Mouse (Mus musculus): ENCODE results near the gene Gm572.

Gene Gm572

DNA sequence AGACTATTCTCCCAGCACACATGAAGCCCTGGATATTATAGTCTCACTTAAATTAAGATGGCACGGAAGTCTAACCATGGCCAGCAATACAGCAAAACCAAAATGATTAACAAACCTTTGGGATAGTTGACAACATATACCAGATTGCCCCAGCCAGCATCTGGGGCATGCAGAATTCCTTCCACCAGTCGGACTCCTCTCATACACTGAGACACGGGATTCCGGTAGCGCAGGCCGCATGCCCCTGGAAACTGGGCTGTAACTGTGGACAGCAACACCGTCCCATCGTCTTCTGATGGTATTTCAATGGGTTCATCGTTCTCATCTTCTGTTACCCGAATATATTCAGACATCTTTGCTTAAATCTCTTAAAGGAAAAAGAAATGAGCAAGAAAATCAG, 18.1 kb upstream of the Gm572 start:
- intact Hi-C loops (cut with DNase I) = no loop called here

GRCm38 (mm10) chr4:148625756-148626622, 17.1 kb upstream of the Gm572 start:
- intact Hi-C loops (cut with DNase I) = no loop called here

- intact Hi-C loops (cut with DNase I) = no loop called here
Observed at GRCm38 (mm10) chr4:148626623-148627185, 16.4 kb upstream of the Gm572 start, which contains the start of gene Tardbp. Gene Tardbp (minus strand): TSS chr4:148627019.

DNA sequence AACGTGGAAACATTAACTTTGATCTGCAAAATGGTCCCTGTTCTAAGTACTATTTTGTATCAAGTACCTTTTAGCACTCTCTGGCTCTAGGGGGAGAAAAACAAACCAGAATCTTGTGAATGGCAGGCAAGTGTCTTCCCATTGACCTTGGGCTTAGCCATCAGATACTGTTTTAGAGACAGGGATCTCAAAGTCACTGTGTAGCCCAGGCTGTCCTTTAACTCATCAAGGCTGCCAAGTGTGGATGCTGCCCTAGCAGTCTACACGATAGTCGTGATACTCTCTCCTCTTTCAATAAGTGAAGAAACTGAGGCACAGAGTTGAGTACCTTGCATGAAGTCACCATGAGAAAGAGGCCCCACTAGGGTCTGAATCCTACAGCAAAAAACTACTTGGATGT, 15.9 kb upstream of the Gm572 start:
- intact Hi-C loops (cut with DNase I) = no loop called here

- intact Hi-C loops (cut with DNase I) = no loop called here
Observed at GRCm38 (mm10) chr4:148632013-148632692, 11.0 kb upstream of the Gm572 start.

DNA sequence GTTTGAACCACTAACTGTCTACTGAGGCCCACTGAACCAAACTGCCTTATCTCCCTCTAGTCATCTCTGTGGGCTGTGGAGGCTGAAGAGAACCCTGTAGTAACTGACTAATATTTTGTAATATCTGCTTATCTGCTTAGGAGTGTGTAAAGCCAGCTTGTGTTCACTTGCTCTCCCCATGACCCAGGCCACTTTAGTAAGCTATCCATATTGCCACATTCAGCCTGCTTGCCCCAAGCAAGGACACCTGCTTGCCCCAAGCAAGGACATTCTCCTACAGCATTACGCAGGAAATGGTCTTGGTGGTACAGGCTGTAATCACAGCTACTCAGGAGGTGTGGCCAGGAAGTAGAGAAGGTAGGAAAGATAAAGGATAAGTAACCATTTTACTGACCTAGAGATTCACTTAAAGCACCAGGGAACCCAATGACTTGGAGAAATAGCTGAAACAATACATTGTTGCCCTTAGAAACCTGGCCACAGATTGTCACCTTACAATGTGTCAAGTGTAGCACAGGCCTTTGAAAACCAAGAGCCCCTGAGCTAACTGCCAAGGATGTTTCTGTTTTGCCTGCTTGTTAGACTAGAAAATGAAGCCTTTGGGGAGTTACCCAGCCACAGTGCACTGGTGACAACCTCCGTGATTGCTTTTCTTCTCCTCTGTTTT, 9.6 kb upstream of the Gm572 start:
- intact Hi-C loops (cut with DNase I) = no loop called here

- intact Hi-C loops (cut with DNase I) = no loop called here
Observed at GRCm38 (mm10) chr4:148635309-148635708, 7.8 kb upstream of the Gm572 start.

- intact Hi-C loops (cut with DNase I) = no loop called here
Observed at GRCm38 (mm10) chr4:148638302-148638701, 4.8 kb upstream of the Gm572 start.

DNA sequence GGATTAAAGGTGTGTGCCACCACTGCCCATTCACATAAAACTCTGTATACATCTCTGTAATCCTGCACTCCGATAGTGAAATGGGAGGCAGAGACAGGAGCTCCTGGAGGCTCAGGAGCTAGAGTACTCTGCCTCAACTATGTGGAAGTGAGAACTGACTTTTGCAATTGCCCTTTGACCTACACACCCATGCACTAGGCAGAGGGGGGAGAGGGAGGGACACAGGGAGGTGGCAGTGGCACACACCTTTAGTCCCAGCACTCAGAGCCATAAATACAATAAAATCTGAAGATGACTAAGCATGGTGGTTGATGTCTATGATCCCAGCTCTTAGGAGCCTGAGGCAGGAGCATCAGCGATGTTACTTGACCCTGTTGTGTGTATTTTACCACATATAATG, 3.7 kb upstream of the Gm572 start:
- intact Hi-C loops (cut with DNase I) = no loop called here

- intact Hi-C loops (cut with DNase I) = no loop called here
Observed at GRCm38 (mm10) chr4:148641121-148641520, 2.0 kb upstream of the Gm572 start.

- intact Hi-C loops (cut with DNase I) = no loop called here
Observed at GRCm38 (mm10) chr4:148644157-148644511, 1.0 kb downstream of the Gm572 start.

DNA sequence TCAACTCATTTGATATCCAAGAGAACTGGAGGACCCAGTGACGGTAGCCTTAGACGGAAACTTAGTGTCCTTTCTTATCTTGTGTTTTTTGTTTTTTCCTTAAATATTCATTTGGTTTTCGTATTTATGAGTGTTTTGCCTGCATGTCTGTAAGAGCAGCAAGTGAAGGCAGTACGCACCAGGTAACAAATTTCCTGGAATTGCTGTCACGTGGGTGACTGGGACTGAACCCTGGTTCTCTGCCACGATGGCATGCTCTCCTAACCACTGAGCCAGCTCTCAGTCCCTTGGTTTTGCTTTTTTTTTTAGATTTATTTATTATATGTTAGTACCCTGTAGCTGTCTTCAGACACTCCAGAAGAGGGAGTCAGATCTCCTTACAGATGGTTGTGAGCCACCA, 1.8 kb downstream of the Gm572 start:
- intact Hi-C loops (cut with DNase I) = no loop called here

GRCm38 (mm10) chr4:148646616-148647015, 3.5 kb downstream of the Gm572 start:
- intact Hi-C loops (cut with DNase I) = no loop called here

DNA sequence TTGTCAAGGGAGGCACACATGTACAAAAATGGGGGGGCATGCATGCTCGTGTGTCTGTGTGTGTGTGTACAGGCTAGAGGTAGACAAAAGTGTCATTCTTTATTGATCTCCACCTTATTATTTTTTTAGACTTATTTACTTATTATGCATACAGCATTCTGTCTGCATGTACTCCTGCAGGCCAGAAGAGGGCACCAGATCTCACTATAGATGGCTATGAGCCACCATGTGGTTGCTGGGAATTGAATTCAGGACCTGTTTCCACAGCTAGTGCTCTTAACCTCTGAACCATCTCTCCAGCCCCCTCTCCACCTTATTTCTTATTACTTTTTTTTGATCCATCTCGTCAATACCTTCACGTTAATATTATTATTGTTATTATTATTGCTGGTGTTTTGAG, 6.2 kb downstream of the Gm572 start:
- intact Hi-C loops (cut with DNase I) = no loop called here

- intact Hi-C loops (cut with DNase I) = no loop called here
Observed at GRCm38 (mm10) chr4:148651045-148651444, 7.9 kb downstream of the Gm572 start.

GRCm38 (mm10) chr4:148654701-148655398, 11.7 kb downstream of the Gm572 start:
- intact Hi-C loops (cut with DNase I) = no loop called here

DNA sequence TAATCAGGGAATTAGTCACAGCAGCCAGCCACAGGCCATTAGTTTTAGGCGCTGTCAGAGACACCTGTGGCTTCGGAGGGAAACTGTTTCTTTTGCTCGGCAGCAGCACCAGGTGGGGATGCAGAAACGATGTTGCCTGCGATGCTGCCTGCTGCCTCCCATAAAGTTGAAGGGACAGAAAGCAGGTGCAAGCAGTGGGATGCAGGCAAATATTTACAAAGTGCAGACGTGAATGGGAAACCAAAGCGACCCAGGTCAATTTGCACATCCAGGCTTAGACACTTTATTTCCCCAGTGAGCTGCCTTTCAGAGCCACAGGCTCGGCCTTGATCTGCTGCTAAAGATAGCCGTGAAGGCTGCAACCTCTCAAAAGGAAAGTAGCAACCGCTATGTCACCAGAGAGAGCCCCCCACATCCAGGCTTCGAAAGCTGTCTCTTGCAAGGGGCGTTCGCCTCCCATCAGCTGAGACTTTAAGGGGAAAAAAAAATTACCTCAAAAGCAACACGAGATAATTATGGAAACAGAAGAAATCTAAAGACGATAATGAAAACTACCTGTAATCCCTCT, 13.7 kb downstream of the Gm572 start:
- intact Hi-C loops (cut with DNase I) = no loop called here

DNA sequence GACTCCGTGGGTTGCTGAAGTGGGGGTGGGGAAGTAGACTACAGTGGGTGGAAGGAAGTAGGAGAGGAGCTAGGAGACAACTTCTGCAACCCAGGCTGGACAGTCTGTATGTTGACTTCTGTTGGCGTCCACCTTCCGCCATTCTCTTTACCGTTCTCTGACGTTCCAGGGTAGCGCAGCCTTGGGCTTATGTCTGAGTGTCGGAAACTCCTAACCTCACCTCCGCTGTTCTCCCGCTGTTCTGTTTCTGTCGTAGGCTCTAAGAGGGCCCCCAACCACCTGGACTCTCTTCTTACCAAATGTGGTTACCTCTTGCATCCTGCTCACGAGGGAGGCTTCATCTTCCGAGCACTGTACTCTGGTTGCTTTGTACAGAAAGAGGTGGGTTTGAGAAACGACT, 14.7 kb downstream of the Gm572 start:
- intact Hi-C loops (cut with DNase I) = no loop called here

GRCm38 (mm10) chr4:148660174-148660573, 17.1 kb downstream of the Gm572 start:
- intact Hi-C loops (cut with DNase I) = no loop called here

DNA sequence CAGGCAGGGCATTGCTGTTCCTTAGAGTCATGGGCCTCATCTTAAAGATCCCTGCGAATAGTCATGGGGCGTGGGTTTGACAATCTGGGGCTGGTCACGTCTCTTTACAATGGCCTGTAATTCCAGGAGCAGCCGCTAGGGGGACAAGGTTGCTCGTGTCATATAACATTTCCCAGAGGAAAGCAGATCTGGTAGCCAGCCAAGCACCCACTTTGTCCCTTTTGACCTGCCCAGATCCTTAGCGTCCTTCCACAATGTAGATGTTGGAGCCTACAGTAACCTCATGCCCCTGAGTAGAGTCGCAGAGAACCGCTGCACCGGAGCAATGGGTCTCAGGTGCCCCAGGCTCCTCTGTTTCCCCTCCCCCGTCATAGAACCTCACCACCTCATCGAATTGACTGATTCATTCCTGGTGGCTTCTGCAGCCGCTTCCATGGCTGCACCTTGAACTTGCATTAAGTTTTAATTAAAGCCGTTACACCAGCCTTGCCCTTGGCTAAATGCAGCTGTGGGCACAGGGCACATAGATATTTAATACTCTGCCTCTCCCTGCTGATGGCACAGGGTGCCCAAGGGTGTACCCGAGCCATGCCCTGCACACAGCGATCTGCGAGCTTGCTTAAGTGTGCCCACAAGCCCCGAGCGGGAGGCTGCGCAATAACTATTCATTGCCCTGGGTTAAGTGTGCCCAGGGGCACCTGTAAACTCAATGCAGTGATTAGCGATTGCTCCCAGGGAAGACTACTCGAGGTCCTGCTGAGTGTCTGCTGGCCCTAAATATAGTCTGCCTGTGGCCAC, 19.2 kb downstream of the Gm572 start:
- intact Hi-C loops (cut with DNase I) = no loop called here
